Mouse (Mus musculus) CD4-positive naive resting alpha-beta T cell, adult 57 days (primary cell): ENCODE results near the gene Jph4. TPM values are rescaled to one million over a fixed set of nuclear protein-coding genes. Genes with fewer than 3 reads are reported as not detected.

Experiments
- total RNA-seq: library from RNA; stranded (reverse); gene quantifications from one replicate; pipeline ENCODE4 v1.2.4, GENCODE M21; 2023

Jph4 gene
- not detected for total RNA-seq

DNA sequence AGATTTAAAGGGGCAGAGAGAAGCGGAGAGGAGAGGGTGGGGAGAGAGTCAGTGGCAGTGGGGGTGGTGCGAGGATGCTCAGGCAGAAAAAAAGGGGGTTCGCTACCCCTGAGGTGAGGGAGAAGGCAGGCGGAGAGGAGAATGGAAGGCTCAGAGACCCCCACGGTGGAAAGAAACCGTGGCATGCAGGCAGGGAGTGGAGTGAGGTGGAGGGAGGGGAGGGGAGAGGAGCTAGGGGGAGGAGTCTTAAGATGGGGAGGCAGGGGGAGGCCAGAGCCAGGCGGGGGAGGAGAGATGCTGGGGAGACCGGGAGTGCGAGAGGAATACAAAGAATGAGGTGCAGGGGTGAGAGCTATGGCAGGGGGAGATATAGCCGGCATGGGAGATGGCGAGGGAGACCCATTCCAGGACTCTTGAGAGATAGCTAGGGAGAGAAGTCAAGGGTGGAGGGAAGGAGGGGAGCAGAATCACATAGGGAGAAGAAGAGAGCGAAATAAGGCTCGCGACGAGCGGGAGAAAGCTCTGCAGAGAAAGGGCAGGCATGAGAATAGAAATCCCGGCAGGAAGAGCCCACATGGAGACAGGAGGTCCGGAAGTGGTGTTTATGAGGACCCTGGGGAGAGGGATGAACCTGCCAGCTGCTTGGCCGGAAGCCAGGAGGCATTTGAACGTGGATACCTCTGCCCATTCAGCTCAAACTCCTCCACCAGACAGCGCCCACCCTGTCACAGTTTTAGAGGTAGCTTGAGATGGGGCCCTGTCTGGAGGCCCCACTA, at the start of gene Jph4:
Gene Jph4, minus strand, starts transcription at position 511 of the 776 bp plus-strand sequence.

DNA sequence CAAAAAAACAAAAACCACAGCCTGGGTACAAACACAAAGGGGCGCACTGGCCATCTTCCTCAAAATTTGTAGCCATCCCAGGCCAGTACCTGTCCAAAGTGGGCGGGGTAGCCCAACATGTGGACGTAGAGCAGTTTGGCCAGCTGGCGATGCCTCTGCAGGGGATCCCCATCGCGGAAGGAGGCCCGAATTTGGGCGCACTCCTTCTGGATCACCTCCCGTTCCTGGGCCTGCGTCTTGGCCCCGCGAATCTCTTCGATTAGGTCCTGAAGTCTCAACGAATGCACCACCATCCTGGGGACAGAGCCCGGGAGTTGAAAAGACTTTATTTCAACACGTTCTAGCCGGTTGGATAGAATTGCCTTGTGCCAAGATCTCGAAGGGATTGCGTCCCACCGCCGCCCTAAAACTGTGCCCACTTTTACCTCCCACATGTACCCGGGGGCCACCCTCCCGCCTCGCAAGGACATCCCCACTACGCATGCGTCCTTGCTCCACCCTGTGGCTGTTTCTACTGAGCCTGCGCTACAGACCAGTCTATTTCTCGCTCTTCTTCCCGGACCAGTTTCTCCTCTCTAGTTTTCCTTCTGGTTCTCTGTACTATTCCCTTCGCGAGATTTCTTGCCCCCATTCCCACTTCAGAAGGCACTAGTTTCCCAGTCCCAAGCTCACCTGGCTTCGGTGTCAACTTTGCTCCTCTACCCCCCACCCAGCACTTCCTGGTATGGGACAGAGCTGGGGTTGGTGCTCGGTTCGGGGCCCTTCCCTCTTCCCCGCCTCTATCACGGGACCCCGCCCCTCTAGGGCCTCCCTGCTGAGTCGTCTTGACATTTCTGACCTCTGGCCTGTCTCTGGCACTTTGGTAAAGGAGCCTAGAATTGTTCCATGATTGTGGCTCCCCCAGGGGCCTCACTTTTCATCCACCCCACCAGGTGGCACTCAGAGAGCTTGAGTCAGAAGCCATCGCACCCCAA, 10.6 kb downstream of the Jph4 start, which contains the start of gene Ap1g2:
Gene Ap1g2, minus strand, starts transcription at position 758 of the 974 bp plus-strand sequence.

DNA sequence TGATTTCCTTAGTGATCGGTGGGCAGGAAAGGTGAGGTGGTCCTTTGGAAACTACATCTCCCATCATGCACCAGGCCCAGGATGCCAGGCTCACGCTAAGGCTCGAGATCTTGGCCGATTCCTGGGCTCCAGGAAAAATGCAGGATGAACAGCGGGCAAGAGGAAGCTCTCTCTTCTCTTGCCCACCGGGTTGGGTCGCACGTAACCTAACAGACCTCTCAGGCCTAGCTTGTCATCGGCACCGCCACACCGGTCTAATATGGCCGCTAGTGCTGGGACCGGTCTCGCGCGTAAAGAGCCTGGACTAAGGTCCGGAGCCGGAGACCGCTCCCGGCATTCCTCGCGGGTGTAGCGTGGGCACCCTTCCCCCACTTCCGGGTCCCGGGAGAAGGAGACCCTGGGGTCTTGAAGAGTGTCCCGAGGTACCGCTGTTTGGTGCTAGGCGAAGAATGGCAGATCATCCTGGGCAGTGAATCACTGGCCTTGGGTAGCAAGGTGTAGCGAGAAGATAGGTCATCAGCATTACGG, 22.0 kb downstream of the Jph4 start, which contains the start of gene Thtpa:
Gene Thtpa, plus strand, starts transcription at position 81 of the 528 bp plus-strand sequence.

DNA sequence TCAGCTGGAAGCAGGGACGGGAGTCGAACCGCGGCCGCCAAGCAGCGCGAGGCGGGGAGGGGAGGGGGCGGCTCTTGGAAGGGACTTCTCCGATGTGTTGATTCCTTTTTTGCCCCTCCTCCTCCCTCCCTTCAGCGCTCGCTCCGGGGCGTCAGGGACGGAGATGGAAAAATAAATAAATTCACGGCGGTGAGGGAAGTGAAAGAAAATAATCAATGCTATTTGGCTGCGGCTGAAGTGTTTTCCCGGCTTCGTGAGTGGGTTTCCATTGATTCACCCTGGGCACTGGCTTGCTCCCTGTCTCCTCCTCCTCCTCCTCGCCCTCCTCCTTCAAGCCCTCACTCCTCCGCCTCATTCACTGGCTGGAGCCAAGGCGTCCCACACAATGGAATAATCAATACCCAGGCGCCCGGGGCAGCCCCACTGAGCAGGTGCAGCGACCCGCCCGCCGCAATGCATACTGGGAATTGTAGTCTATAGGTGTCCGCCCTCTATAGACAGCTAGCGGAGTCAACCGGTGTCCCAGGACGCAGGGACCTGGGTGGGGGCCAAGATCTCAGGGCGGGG, 24.6 kb downstream of the Jph4 start, which contains the start of gene Zfhx2:
Gene Zfhx2, minus strand, starts transcription at position 314 of the 567 bp plus-strand sequence.

Other genes with a start within 250 kb of the Jph4 start
- gene Homez, start 246.0 kb downstream of the Jph4 start, total RNA-seq, result 10.6 TPM
- gene Ppp1r3e, start 239.4 kb downstream of the Jph4 start, total RNA-seq, result 10.2 TPM
- gene Bcl2l2, start 233.6 kb downstream of the Jph4 start, total RNA-seq, result 3.5 TPM
- gene Gm20521, start 233.5 kb downstream of the Jph4 start, total RNA-seq, result not detected
- gene Pabpn1, start 224.4 kb downstream of the Jph4 start, total RNA-seq, result 273 TPM
- gene Slc22a17, start 203.8 kb downstream of the Jph4 start, total RNA-seq, result 2.3 TPM
- gene Efs, start 190.8 kb downstream of the Jph4 start, total RNA-seq, result not detected
- not detected for gene Il25, start 184.2 kb downstream of the Jph4 start, total RNA-seq
- gene Cmtm5, start 180.7 kb downstream of the Jph4 start, total RNA-seq, result not detected
- not detected for gene Myh6, start 150.0 kb downstream of the Jph4 start, total RNA-seq
- not detected for gene Gm17428, start 140.0 kb downstream of the Jph4 start, total RNA-seq
- not detected for gene Myh7, start 122.3 kb downstream of the Jph4 start, total RNA-seq
- 82.5 TPM for gene Ngdn, start 101.5 kb downstream of the Jph4 start, total RNA-seq
- 24.8 TPM for gene Zfhx2, start 24.6 kb downstream of the Jph4 start, total RNA-seq
- 5.9 TPM for gene Thtpa, start 22.2 kb downstream of the Jph4 start, total RNA-seq
- gene Ap1g2, start 10.3 kb downstream of the Jph4 start, total RNA-seq, result 123 TPM
- not detected for gene Dhrs2, start 105.1 kb upstream of the Jph4 start, total RNA-seq